Mouse (Mus musculus) ES-Bruce4 (cell line): Measurements from ENCODE around the gene Cdh22.

Source experiments
- CTCF ChIP-seq: IDR thresholded peaks from one replicate; pipeline ENCODE4 v1.8.1; 2011; ENCODE audit warnings: low read depth, low read length
- POLR2A ChIP-seq: IDR thresholded peaks from one replicate; pipeline ENCODE4 v1.8.1; 2011; ENCODE audit warnings: low read length; ENCODE audit not compliant: insufficient read depth

DNA sequence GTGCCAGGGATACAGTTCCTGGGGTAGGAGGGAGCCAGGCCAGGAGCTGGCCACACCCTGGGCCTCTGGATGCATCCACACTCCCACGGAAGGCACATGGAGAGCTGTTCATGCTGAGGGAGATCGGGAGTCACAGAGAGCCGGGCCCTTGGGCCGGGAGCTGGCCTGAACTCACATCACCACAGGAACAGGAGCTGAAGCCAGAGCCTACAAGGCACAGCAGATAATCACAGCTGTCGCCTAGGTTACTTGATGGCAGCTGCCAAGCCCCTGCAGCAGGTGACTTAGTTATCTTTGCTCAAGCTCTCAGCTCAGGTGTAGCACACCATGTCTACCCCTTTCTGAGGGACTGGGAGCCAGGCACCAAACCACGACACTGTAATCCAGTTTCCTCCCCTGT lies 23.7 kb upstream of the Cdh22 start:
- TF ChIP-seq POLR2A (no peak), CTCF (no peak)
